Mouse (Mus musculus) ovary, postnatal 10 days (tissue): ENCODE results near the gene Gm20518.

Experiments
- DNase-seq: peaks from one replicate; pipeline ENCODE4 v3.0.0; 2022; ENCODE audit warnings: low spot score

The Gm20518 gene

GRCm38 (mm10) chr16:17891567-17891959 is at the start of gene Gm20518:
Gene Gm20518 (minus strand): TSS chr16:17891671.
- DNase-seq, result peak; percentile 92

GRCm38 (mm10) chr16:17939255-17939751 is 47.8 kb upstream of the Gm20518 start:
- no peak for DNase-seq

- no peak for DNase-seq
Observed at GRCm38 (mm10) chr16:17938821-17939220, 47.4 kb upstream of the Gm20518 start.

GRCm38 (mm10) chr16:17938187-17938586 is 46.7 kb upstream of the Gm20518 start:
- DNase-seq, result no peak

GRCm38 (mm10) chr16:17936776-17937175 is 45.3 kb upstream of the Gm20518 start:
- no peak for DNase-seq

GRCm38 (mm10) chr16:17934445-17934910 is 43.0 kb upstream of the Gm20518 start:
- DNase-seq, result no peak

GRCm38 (mm10) chr16:17933594-17934444 is 42.3 kb upstream of the Gm20518 start:
- no peak for DNase-seq

- no peak for DNase-seq
Observed at GRCm38 (mm10) chr16:17931906-17932460, 40.5 kb upstream of the Gm20518 start.

GRCm38 (mm10) chr16:17929631-17930030 is 38.2 kb upstream of the Gm20518 start:
- DNase-seq, result no peak

- DNase-seq, result no peak
Observed at GRCm38 (mm10) chr16:17929211-17929610, 37.7 kb upstream of the Gm20518 start.

- DNase-seq, result peak; percentile 45
Observed at GRCm38 (mm10) chr16:17928627-17929104, 37.2 kb upstream of the Gm20518 start.

- DNase-seq, result peak; percentile 60
Observed at GRCm38 (mm10) chr16:17928087-17928580, 36.7 kb upstream of the Gm20518 start, which contains the start of gene Slc25a1. Gene Slc25a1 (minus strand): TSS chr16:17928219.

GRCm38 (mm10) chr16:17927351-17928082 is 36.0 kb upstream of the Gm20518 start:
- DNase-seq, result peak; percentile 40

- no peak for DNase-seq
Observed at GRCm38 (mm10) chr16:17922163-17922538, 30.7 kb upstream of the Gm20518 start.

GRCm38 (mm10) chr16:17921325-17922162 is 30.1 kb upstream of the Gm20518 start:
- DNase-seq, result peak; percentile 88

GRCm38 (mm10) chr16:17920586-17920985 is 29.1 kb upstream of the Gm20518 start:
- DNase-seq, result no peak

GRCm38 (mm10) chr16:17914307-17915249 is 23.1 kb upstream of the Gm20518 start, which contains the start of gene Gsc2:
Gene Gsc2 (minus strand): TSS chr16:17915059.
- no peak for DNase-seq

GRCm38 (mm10) chr16:17911052-17911595 is 19.7 kb upstream of the Gm20518 start, which contains the start of gene Ess2:
Gene Ess2 (minus strand): TSS chr16:17911348.
- DNase-seq, result peak; percentile 64

GRCm38 (mm10) chr16:17898462-17898861 is 7.0 kb upstream of the Gm20518 start, which contains the start of the genes Dgcr2 and Tssk2:
Gene Dgcr2 (minus strand): TSS chr16:17898562.
Gene Tssk2 (plus strand): TSS chr16:17898637.
- DNase-seq, result no peak
